Comparison of ENCODE assay signal across 13 mouse cellular contexts in genomic region chr10:83937168-83937567, GRCm38 (mm10).
DNase-seq lines count a peak whose midpoint lies in the region.
"Had no signal": no experiment of that assay in that cellular context is flagged by ENCODE, and none has a peak within 500 bp of the region (broad histone marks: within the 10 kb centered on the region; RNA-seq: fewer than 3 reads in every experiment).

No protein-coding gene starts in this region.

- peak; percentile 36 for DNase-seq in adrenal gland, adult 8-10 months
- DNase-seq in adrenal gland, postnatal 4 days (ENCODE audit: low spot score in 2 of 2) = no peak
- peak; percentile 77 for DNase-seq in kidney, adult 9 months
- DNase-seq in lung, postnatal 25 days (ENCODE audit: low spot score) = peak; percentile 78
- DNase-seq in ovary, postnatal 14 days (ENCODE audit: low spot score) = no peak
- DNase-seq in cerebellum, adult 11 months = no peak
- DNase-seq in urinary bladder, adult 18-20 months (ENCODE audit: low spot score in 2 of 2) = no peak
- DNase-seq: cerebellum, postnatal 36 days; liver, embryonic 13.5 days; spleen, adult 18-20 months; thymus, adult 18-20 months had no signal

- peaks cover 9% of the 10 kb centered on the region; the same call in 1 of the 2 replicates for H3K4me1 ChIP-seq in brown adipose tissue, adult 24 weeks (ENCODE audit: control insufficient read depth, insufficient read depth, insufficient read length, low read length)

- no peak overlapping the region for H3K4me3 ChIP-seq in brown adipose tissue, adult 24 weeks (ENCODE audit: insufficient read depth, low read depth, low read length)
- H3K4me3 ChIP-seq: intestine, embryonic 15.5 days; liver, embryonic 13.5 days had no signal

- peak overlapping the region; percentile 76 for H3K27ac ChIP-seq in brown adipose tissue, adult 24 weeks (replicated peaks; ENCODE audit: low read depth, low read length)
- H3K27ac ChIP-seq: intestine, embryonic 15.5 days; liver, embryonic 13.5 days had no signal

Comparison
In these comparisons a context has a peak if more than half of its experiments do, and no peak if none do; other contexts are left out.
1. DNase-seq: peak in adrenal gland, adult 8-10 months (single experiment), kidney, adult 9 months (single experiment) and lung, postnatal 25 days (single experiment); none in adrenal gland, postnatal 4 days (0 of 2), ovary, postnatal 14 days (single experiment), cerebellum, adult 11 months (single experiment) and urinary bladder, adult 18-20 months (0 of 2).